Mouse (Mus musculus): Measurements from ENCODE around the gene Ccnt1. TPM values are rescaled to one million over a fixed set of nuclear protein-coding genes. Genes with fewer than 3 reads are reported as not detected.

Ccnt1 gene
- polyA plus RNA-seq, 1 experiment from 2014 or later: 34.0 TPM

GRCm38 (mm10) chr15:98506253-98506957, 64.3 kb downstream of the Ccnt1 start:
- Histone ChIP-seq H3K4me3 (ENCODE audit: control insufficient read depth in 1 of 2, insufficient read depth in 1 of 2, low read depth in 1 of 2, low read length in 2 of 2) (no peak overlapping the region), H3K4me1 (ENCODE audit: control insufficient read depth in 2 of 2, insufficient read depth in 2 of 2, low read length in 2 of 2) (peaks cover 4 to 6% of the 10 kb centered on the region in 2 experiments; a peak in 3 of 4 replicates), H3K36me3 (ENCODE audit: control insufficient read depth, insufficient read depth, low read length) (no peaks in the 10 kb centered on the region), H3K27ac (replicated peaks in 1 of 2; ENCODE audit: control insufficient read depth in 1 of 2, insufficient read depth in 1 of 2, low read depth in 2 of 2, low read length in 2 of 2) (no peak overlapping the region), H3K9me3 (ENCODE audit: control insufficient read depth, low read length) (no peaks in the 10 kb centered on the region), H3K9ac (ENCODE audit: low read length) (no peak overlapping the region), H3K27me3 (ENCODE audit: control insufficient read depth, insufficient read depth, low read length) (no peaks in the 10 kb centered on the region), H3K4me2 (ENCODE audit: low read length) (no peak overlapping the region)
- WGBS: 79% methylated on average over 9 of the region's 9 CpGs
- ATAC-seq (ENCODE audit: insufficient number of reproducible peaks, insufficient read depth, low FRiP score, low read depth): no peak

DNA sequence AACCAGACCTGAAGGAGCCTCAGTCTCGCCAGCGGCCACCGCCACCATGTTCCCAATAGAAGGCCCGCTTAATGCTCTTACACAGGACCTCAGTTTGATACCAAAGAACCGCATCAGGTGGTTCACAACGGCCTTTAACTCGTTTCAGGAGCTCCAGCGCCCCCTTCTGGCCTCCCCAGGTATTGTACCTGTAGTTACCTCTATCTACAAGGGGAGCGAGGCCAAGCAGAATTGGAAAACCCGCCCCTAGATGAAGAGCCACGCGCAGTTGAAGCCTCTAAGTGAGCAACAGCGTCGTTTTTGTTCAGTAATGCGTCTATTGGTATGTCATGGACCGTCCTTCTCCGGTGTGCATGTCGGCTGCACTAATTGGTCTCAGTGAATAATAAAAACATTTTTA, 66.2 kb downstream of the Ccnt1 start:
- H3K4me3 ChIP-seq (ENCODE audit: control insufficient read depth in 1 of 2, insufficient read depth in 1 of 2, low read depth in 1 of 2, low read length in 2 of 2): no peak overlapping the region
- H3K27me3 ChIP-seq (ENCODE audit: control insufficient read depth, insufficient read depth, low read length): no peaks in the 10 kb centered on the region
- ATAC-seq (ENCODE audit: insufficient number of reproducible peaks, insufficient read depth, low FRiP score, low read depth): no peak
- no peak overlapping the region for H3K4me2 ChIP-seq (ENCODE audit: low read length)
- no peaks in the 10 kb centered on the region for H3K9me3 ChIP-seq (ENCODE audit: control insufficient read depth, low read length)
- no peak overlapping the region for H3K9ac ChIP-seq (ENCODE audit: low read length)
- no peaks in the 10 kb centered on the region for H3K4me1 ChIP-seq (ENCODE audit: control insufficient read depth in 2 of 2, insufficient read depth in 2 of 2, low read length in 2 of 2)
- H3K27ac ChIP-seq (replicated peaks in 1 of 2; ENCODE audit: control insufficient read depth in 1 of 2, insufficient read depth in 1 of 2, low read depth in 2 of 2, low read length in 2 of 2): no peak overlapping the region
- no peaks in the 10 kb centered on the region for H3K36me3 ChIP-seq (ENCODE audit: control insufficient read depth, insufficient read depth, low read length)
- WGBS: 14% methylated on average over 18 of the region's 18 CpGs

DNA sequence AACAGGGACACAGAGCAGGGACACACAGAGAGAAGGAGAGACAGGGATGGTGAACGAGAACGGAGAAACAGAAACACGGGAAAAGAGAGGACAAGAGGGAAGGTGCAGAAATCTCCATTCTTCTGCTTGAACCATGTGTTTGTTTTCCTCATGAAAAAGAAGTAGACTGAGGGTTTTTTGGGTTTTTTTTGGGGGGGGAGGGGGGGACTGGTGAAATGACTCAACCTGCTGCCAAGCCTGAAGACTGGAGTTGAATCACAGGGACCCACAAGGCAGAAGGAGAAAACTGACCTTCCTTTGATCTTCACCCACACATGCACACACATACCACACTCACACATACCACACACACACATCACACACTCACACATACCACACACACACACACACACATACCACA, 67.4 kb downstream of the Ccnt1 start:
- H3K4me1 ChIP-seq (ENCODE audit: control insufficient read depth in 2 of 2, insufficient read depth in 2 of 2, low read length in 2 of 2): no peaks in the 10 kb centered on the region
- H3K9me3 ChIP-seq (ENCODE audit: control insufficient read depth, low read length): no peaks in the 10 kb centered on the region
- no peaks in the 10 kb centered on the region for H3K27me3 ChIP-seq (ENCODE audit: control insufficient read depth, insufficient read depth, low read length)
- no peaks in the 10 kb centered on the region for H3K36me3 ChIP-seq (ENCODE audit: control insufficient read depth, insufficient read depth, low read length)
- no peak overlapping the region for H3K27ac ChIP-seq (replicated peaks in 1 of 2; ENCODE audit: control insufficient read depth in 1 of 2, insufficient read depth in 1 of 2, low read depth in 2 of 2, low read length in 2 of 2)
- H3K4me2 ChIP-seq (ENCODE audit: low read length): no peak overlapping the region
- no peak overlapping the region for H3K4me3 ChIP-seq (ENCODE audit: control insufficient read depth in 1 of 2, insufficient read depth in 1 of 2, low read depth in 1 of 2, low read length in 2 of 2)
- WGBS: 74% methylated on average over 3 of the region's 3 CpGs
- ATAC-seq (ENCODE audit: insufficient number of reproducible peaks, insufficient read depth, low FRiP score, low read depth): no peak
- no peak overlapping the region for H3K9ac ChIP-seq (ENCODE audit: low read length)

DNA sequence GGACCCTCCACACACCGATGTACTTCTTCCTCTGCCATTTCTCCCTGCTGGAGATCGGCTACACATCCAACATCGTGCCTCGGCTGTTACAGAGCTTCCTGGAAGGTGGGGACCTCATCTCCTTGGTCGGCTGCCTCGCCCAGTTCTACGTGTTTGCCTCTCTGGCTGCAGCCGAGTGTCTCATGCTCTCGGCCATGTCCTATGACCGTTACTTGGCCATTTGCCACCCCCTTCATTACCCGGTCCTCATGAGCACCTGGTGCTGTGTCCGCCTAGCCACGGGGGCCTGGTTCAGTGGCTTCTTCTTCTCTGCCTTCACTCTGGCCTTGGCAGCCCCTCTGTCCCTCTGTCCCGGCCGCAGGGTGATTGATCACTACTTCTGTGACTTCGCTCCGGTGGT, 73.1 kb downstream of the Ccnt1 start:
- Histone ChIP-seq H3K4me1 (ENCODE audit: control insufficient read depth in 2 of 2, insufficient read depth in 2 of 2, low read length in 2 of 2) (no peaks in the 10 kb centered on the region), H3K27me3 (ENCODE audit: control insufficient read depth, insufficient read depth, low read length) (no peaks in the 10 kb centered on the region)
- ATAC-seq (ENCODE audit: insufficient number of reproducible peaks, insufficient read depth, low FRiP score, low read depth): no peak

DNA sequence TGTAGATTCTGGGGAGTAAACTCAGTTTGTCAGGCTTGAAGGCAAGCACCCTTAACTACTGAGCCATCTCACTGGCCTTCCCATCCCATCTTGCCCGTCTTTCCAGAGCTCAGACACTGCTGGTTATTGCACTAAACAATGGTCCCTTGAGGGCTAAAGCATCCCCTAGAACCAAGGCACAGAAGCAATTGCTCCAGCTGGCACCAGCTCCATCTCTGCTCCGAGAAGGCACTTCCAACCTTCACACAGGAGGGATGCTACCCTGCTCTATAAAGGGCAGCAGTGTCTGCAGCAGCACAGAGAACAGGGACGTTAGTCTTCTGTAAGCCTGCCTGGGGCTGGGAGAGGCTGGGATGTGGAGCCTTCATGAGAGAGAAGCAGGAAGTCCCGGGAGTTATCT, 78.6 kb downstream of the Ccnt1 start, which contains the start of gene Olfr279:
Gene Olfr279, plus strand, starts transcription at position 301 of the 400 bp plus-strand sequence.
- Histone ChIP-seq H3K36me3 (ENCODE audit: control insufficient read depth, insufficient read depth, low read length) (no peaks in the 10 kb centered on the region), H3K27me3 (ENCODE audit: control insufficient read depth, insufficient read depth, low read length) (no peaks in the 10 kb centered on the region), H3K4me3 (ENCODE audit: control insufficient read depth in 1 of 2, insufficient read depth in 1 of 2, low read depth in 1 of 2, low read length in 2 of 2) (no peak within 1 kb of the TSS), H3K9ac (ENCODE audit: low read length) (no peak within 1 kb of the TSS), H3K4me1 (ENCODE audit: control insufficient read depth in 2 of 2, insufficient read depth in 2 of 2, low read length in 2 of 2) (no peaks in the 10 kb centered on the region), H3K4me2 (ENCODE audit: low read length) (no peak within 1 kb of the TSS), H3K9me3 (ENCODE audit: control insufficient read depth, low read length) (no peaks in the 10 kb centered on the region), H3K27ac (replicated peaks in 1 of 2; ENCODE audit: control insufficient read depth in 1 of 2, insufficient read depth in 1 of 2, low read depth in 2 of 2, low read length in 2 of 2) (no peak within 1 kb of the TSS)
- no peak for ATAC-seq (ENCODE audit: insufficient number of reproducible peaks, insufficient read depth, low FRiP score, low read depth)
- WGBS: 44% methylated on average over 4 of the region's 4 CpGs

More for the DNA sequence above, 73.1 kb downstream of the Ccnt1 start:
- H3K9me3 ChIP-seq (ENCODE audit: control insufficient read depth, low read length): no peaks in the 10 kb centered on the region
- H3K27ac ChIP-seq (replicated peaks in 1 of 2; ENCODE audit: control insufficient read depth in 1 of 2, insufficient read depth in 1 of 2, low read depth in 2 of 2, low read length in 2 of 2): no peak overlapping the region
- no peaks in the 10 kb centered on the region for H3K36me3 ChIP-seq (ENCODE audit: control insufficient read depth, insufficient read depth, low read length)
- H3K9ac ChIP-seq (ENCODE audit: low read length): no peak overlapping the region
- no peak overlapping the region for H3K4me3 ChIP-seq (ENCODE audit: control insufficient read depth in 1 of 2, insufficient read depth in 1 of 2, low read depth in 1 of 2, low read length in 2 of 2)
- 82% methylated on average over 17 of the region's 17 CpGs for WGBS
- H3K4me2 ChIP-seq (ENCODE audit: low read length): no peak overlapping the region

DNA sequence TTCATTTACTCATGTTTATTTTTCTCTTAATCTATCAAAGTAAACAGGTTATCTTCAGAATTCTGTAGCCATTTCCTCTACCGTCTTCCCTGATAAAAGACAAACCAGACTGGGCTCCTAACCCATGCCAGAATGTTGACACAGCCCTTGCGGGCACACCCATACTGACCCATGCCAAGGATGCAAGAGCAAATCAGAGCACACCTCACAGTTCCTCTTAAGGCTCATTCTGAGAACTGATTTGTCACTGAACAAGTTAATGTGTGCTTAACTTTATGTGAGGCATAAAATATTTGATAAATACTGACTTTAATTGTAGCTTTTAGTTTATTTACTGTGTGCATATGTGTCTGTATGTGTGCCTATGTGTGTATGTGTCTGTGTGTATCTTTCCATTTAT, 79.4 kb downstream of the Ccnt1 start:
- no peak overlapping the region for H3K27ac ChIP-seq (replicated peaks in 1 of 2; ENCODE audit: control insufficient read depth in 1 of 2, insufficient read depth in 1 of 2, low read depth in 2 of 2, low read length in 2 of 2)
- H3K9me3 ChIP-seq (ENCODE audit: control insufficient read depth, low read length): no peaks in the 10 kb centered on the region
- no peaks in the 10 kb centered on the region for H3K36me3 ChIP-seq (ENCODE audit: control insufficient read depth, insufficient read depth, low read length)
- no peak overlapping the region for H3K4me2 ChIP-seq (ENCODE audit: low read length)
- H3K9ac ChIP-seq (ENCODE audit: low read length): no peak overlapping the region
- WGBS: 54% methylated on average over 2 of the region's 2 CpGs
- no peak overlapping the region for H3K4me3 ChIP-seq (ENCODE audit: control insufficient read depth in 1 of 2, insufficient read depth in 1 of 2, low read depth in 1 of 2, low read length in 2 of 2)
- H3K27me3 ChIP-seq (ENCODE audit: control insufficient read depth, insufficient read depth, low read length): no peaks in the 10 kb centered on the region
- H3K4me1 ChIP-seq (ENCODE audit: control insufficient read depth in 2 of 2, insufficient read depth in 2 of 2, low read length in 2 of 2): no peaks in the 10 kb centered on the region
- ATAC-seq (ENCODE audit: insufficient number of reproducible peaks, insufficient read depth, low FRiP score, low read depth): no peak

Small RNAs within 50 kb of the gene (microRNA-seq; reads per million reads assigned to microRNA genes)
- not detected for gene Mir1291

Other genes with a start within 250 kb of the Ccnt1 start
- not detected in 2 replicates for gene Olfr284, start 229.9 kb downstream of the Ccnt1 start, polyA plus RNA-seq (2014; fragmentation: Nextera tagmentation; extraction: Ambion mirVana)
- not detected in 2 replicates for gene Olfr283, start 190.0 kb downstream of the Ccnt1 start, polyA plus RNA-seq (2014; fragmentation: Nextera tagmentation; extraction: Ambion mirVana)
- not detected in 2 replicates for gene Olfr282, start 139.7 kb downstream of the Ccnt1 start, polyA plus RNA-seq (2014; fragmentation: Nextera tagmentation; extraction: Ambion mirVana)
- not detected in 2 replicates for gene Olfr281, start 118.3 kb downstream of the Ccnt1 start, polyA plus RNA-seq (2014; fragmentation: Nextera tagmentation; extraction: Ambion mirVana)
- gene OR5BS1P, start 101.0 kb downstream of the Ccnt1 start, polyA plus RNA-seq (2014; fragmentation: Nextera tagmentation; extraction: Ambion mirVana): not detected in 2 replicates
- gene Lalba, start 88.2 kb downstream of the Ccnt1 start, polyA plus RNA-seq (2014; fragmentation: Nextera tagmentation; extraction: Ambion mirVana): 0.27 TPM in 1 of 2 replicates, not detected in the other
- not detected in 2 replicates for gene Olfr279, start 78.5 kb downstream of the Ccnt1 start, polyA plus RNA-seq (2014; fragmentation: Nextera tagmentation; extraction: Ambion mirVana)
- gene Kansl2, start 36.7 kb downstream of the Ccnt1 start, polyA plus RNA-seq (2014; fragmentation: Nextera tagmentation; extraction: Ambion mirVana): 69.0 and 74.1 TPM in 2 replicates
- gene 4930415O20Rik, start 81 bp upstream of the Ccnt1 start, polyA plus RNA-seq (2014; fragmentation: Nextera tagmentation; extraction: Ambion mirVana): 0.53 and 0.66 TPM in 2 replicates
- 35.2 and 43.7 TPM in 2 replicates for gene Adcy6, start 39.2 kb upstream of the Ccnt1 start, polyA plus RNA-seq (2014; fragmentation: Nextera tagmentation; extraction: Ambion mirVana)
- 6.1 and 6.6 TPM in 2 replicates for gene Cacnb3, start 59.9 kb upstream of the Ccnt1 start, polyA plus RNA-seq (2014; fragmentation: Nextera tagmentation; extraction: Ambion mirVana)
- gene Ddx23, start 92.0 kb upstream of the Ccnt1 start, polyA plus RNA-seq (2014; fragmentation: Nextera tagmentation; extraction: Ambion mirVana): 16.9 and 18.2 TPM in 2 replicates
- 0.61 and 1.3 TPM in 2 replicates for gene Rnd1, start 106.5 kb upstream of the Ccnt1 start, polyA plus RNA-seq (2014; fragmentation: Nextera tagmentation; extraction: Ambion mirVana)
- gene Ccdc65, start 137.3 kb upstream of the Ccnt1 start, polyA plus RNA-seq (2014; fragmentation: Nextera tagmentation; extraction: Ambion mirVana): 0.42 and 0.89 TPM in 2 replicates
- gene Fkbp11, start 157.3 kb upstream of the Ccnt1 start, polyA plus RNA-seq (2014; fragmentation: Nextera tagmentation; extraction: Ambion mirVana): 21.5 and 23.4 TPM in 2 replicates
- gene Arf3, start 192.3 kb upstream of the Ccnt1 start, polyA plus RNA-seq (2014; fragmentation: Nextera tagmentation; extraction: Ambion mirVana): 26.7 and 31.9 TPM in 2 replicates
- gene Wnt10b, start 207.2 kb upstream of the Ccnt1 start, polyA plus RNA-seq (2014; fragmentation: Nextera tagmentation; extraction: Ambion mirVana): not detected in 2 replicates
- gene Wnt1, start 218.9 kb upstream of the Ccnt1 start, polyA plus RNA-seq (2014; fragmentation: Nextera tagmentation; extraction: Ambion mirVana): not detected in 2 replicates
- gene Ddn, start 238.6 kb upstream of the Ccnt1 start, polyA plus RNA-seq (2014; fragmentation: Nextera tagmentation; extraction: Ambion mirVana): 0.22 and 0.51 TPM in 2 replicates

Data from heart, embryonic 14.5 days (tissue).